Mouse (Mus musculus) central nervous system, embryonic 14 days (tissue): Measurements from ENCODE around the gene B4galt2. TPM values are rescaled to one million over a fixed set of nuclear protein-coding genes. Genes with fewer than 3 reads are reported as not detected.

ENCODE experiments used
- polyA plus RNA-seq: library from polyadenylated mRNA; depleted of rRNA; stranded (reverse); fragments of >200 nt; gene quantifications from 2 replicates; pipeline ENCODE4 v1.2.3, GENCODE M21; 2012; rRNA removed

The B4galt2 gene
- 112 and 125 TPM in 2 replicates for polyA plus RNA-seq

GRCm38 (mm10) chr4:117882701-117883691 is at the start of gene B4galt2:
Gene B4galt2 (minus strand): TSS chr4:117883487.

GRCm38 (mm10) chr4:117929391-117929881 is 46.1 kb upstream of the B4galt2 start, which contains the start of gene Artn:
Gene Artn (minus strand): TSS chr4:117929763.

GRCm38 (mm10) chr4:117914591-117915442 is 31.5 kb upstream of the B4galt2 start, which contains the start of gene Ipo13:
Gene Ipo13 (minus strand): TSS chr4:117914999.

GRCm38 (mm10) chr4:117891738-117892161 is 8.5 kb upstream of the B4galt2 start, which contains the start of gene Dph2:
Gene Dph2 (minus strand): TSS chr4:117892032.

GRCm38 (mm10) chr4:117887133-117887532 is 3.8 kb upstream of the B4galt2 start, which contains the start of gene Atp6v0b:
Gene Atp6v0b (minus strand): TSS chr4:117887333.

GRCm38 (mm10) chr4:117872471-117872886 is 10.8 kb downstream of the B4galt2 start, which contains the start of gene Ccdc24:
Gene Ccdc24 (minus strand): TSS chr4:117872557.

GRCm38 (mm10) chr4:117834457-117834844 is 48.8 kb downstream of the B4galt2 start, which contains the start of gene Slc6a9:
Gene Slc6a9 (plus strand): TSS chr4:117834506.

Other genes starting within 250 kb of the B4galt2 start
- gene Dmap1, start 201.2 kb downstream of the B4galt2 start, polyA plus RNA-seq = 69.7 and 69.9 TPM in 2 replicates
- not detected in 2 replicates for gene Gm12845, start 159.1 kb downstream of the B4galt2 start, polyA plus RNA-seq
- 0.02 TPM in 1 of 2 replicates, not detected in the other for gene Klf17, start 117.8 kb downstream of the B4galt2 start, polyA plus RNA-seq
- gene Slc6a9, start 49.0 kb downstream of the B4galt2 start, polyA plus RNA-seq = 18.3 and 27.1 TPM in 2 replicates
- gene Ccdc24, start 10.9 kb downstream of the B4galt2 start, polyA plus RNA-seq = 17.0 TPM in 2 replicates
- gene Atp6v0b, start 3.8 kb upstream of the B4galt2 start, polyA plus RNA-seq = 460 and 476 TPM in 2 replicates
- gene Dph2, start 8.5 kb upstream of the B4galt2 start, polyA plus RNA-seq = 24.1 and 28.8 TPM in 2 replicates
- gene Ipo13, start 31.5 kb upstream of the B4galt2 start, polyA plus RNA-seq = 96.5 and 99.8 TPM in 2 replicates
- gene Artn, start 46.3 kb upstream of the B4galt2 start, polyA plus RNA-seq = 0.59 and 0.96 TPM in 2 replicates